Mouse (Mus musculus) spleen, postnatal 10 days (tissue): ENCODE results near the gene C4bp.
"Not testable (repeated sequence)": the region's sequence is repeated elsewhere in the genome, so short reads cannot be mapped to it uniquely, and the experiment has no call there.

Experiments used
- DNase-seq, 2 experiments: peaks; one replicate each; pipeline ENCODE4 v3.0.0; 2021 to 2022; ENCODE audit warnings: low spot score in 2 of 2

Gene C4bp

GRCm38 (mm10) chr1:130661454-130661853, at the start of gene C4bp:
Gene C4bp (minus strand): TSS chr1:130661632.
- DNase-seq: no peak

- DNase-seq: no peak
Measured at GRCm38 (mm10) chr1:130710283-130711080, 49.0 kb upstream of the C4bp start.

DNA sequence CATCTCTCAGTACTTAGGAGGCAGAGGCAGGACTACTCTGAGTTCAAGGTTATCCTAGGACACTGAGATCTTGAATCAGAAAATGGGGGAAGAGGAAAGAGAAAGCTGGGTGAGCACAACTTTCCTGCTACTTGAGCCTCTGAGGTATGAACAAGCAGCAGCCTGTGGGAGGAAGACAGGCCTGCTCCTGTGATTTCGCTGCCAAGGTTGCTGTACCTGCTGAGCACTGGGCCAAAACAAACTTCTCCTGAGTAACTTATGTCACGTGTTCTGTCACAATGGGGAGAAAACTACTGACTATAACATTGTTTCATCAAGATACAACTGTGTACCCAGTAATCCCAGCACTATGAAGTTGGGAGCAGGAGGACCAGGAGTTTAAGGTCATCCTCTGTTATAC, 42.2 kb upstream of the C4bp start:
- DNase-seq: no peak

DNA sequence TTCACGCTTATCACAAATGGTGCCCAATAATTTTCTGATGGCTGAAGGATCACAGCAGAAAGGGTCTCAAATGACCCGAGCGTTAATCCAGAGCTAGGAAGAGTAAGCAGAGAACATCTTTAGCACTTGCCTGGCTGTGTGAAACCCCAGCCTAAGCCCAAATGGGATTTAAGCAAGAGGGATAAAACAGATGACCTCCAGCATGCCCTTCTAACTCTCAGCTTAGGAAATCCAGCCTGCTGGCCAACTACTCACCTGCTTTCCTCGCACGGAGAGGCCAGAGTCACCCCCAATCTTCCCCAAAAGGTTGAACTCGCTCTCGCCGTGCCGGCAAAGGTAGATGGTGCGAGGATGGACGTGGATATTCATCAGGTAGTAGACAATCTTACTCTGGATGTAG, 40.5 kb upstream of the C4bp start:
- DNase-seq: no peak

- DNase-seq: no peak
Measured at GRCm38 (mm10) chr1:130699937-130700633, 38.7 kb upstream of the C4bp start.

DNA sequence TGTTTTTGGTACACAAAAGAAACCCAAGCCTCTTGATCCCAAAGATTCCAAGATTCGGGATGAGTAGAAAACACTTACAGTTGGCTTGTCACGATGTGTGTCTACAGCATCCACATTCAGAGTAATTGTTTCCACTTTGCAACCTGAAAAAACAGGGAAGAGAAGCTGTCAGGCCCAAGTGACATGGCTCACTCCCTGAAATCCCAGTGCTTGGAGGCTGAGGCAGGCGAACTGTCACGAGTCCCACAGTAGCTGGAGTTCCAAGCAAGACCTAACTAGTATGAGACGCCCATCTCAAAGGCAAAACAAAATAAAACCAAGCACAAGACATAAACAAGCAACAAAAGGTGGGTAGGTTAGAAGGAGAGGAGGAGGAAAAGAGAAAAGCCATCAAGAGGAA, 37.2 kb upstream of the C4bp start:
- no peak for DNase-seq

DNA sequence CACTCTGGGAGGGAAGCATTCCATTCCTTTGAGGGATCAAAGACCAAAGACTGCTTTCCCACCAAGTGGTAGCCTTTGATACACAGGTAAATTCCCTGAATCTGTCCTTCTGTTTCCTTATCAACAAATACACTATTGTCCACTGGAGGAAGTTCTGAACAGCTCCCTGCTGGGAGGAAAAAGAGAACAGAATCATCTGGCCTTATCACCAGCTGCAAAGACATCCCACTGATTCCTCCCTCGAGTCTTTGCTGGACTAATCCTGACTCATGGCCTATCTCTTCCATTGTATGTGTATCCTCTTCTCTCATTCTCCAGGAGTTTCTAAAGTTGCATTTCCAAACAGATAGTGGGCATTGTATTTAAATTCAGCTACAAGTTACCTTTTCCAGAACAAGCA, 22.5 kb upstream of the C4bp start:
- DNase-seq: no peak

GRCm38 (mm10) chr1:130681656-130682413, 20.4 kb upstream of the C4bp start:
- no peak for DNase-seq

- DNase-seq: no peak
Measured at GRCm38 (mm10) chr1:130681075-130681474, 19.6 kb upstream of the C4bp start.

DNA sequence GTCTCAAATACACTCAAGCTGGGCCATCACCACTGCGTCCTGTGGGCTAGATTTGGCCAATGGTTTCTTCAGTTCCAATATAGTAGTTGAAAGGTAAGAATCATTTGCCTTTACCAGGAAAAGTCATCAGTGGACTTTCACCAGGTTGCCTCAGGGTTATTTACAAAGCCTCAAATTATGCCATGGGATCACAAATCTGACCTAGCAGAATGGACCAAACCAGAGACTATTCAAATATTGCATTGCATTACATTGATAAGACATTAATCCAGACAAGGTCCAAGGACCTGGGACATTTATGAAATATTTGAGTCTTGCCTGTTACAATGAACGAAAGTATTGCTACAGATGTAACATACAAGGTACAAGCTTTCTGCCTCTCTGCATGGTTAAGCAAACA, 17.1 kb upstream of the C4bp start:
- no peak for DNase-seq

- not testable (repeated sequence) for DNase-seq
Measured at GRCm38 (mm10) chr1:130663576-130663975, 2.1 kb upstream of the C4bp start.

DNA sequence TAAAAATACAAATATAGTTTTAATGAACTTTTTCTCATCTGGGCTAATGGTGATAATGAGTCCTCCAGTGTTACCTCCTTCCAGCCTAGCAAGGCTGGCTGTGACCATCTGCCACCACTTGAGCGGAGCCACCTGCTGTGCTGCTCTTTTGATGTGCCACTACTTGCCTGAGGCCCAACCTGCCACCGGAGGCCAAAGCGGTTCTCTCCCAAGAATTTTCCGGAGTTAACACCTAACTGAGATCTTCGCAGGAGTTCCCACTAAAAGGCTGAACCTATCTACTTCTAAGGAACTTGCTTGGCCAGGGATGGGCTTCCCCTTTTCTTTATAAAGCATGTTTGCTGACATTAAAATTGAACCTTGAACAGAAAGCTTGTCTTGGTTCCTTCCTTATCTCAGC, 1.8 kb downstream of the C4bp start:
- not testable (repeated sequence) for DNase-seq

GRCm38 (mm10) chr1:130644103-130644502, 17.3 kb downstream of the C4bp start:
- no peak for DNase-seq

GRCm38 (mm10) chr1:130640967-130641366, 20.5 kb downstream of the C4bp start:
- no peak for DNase-seq

GRCm38 (mm10) chr1:130633761-130634410, 27.5 kb downstream of the C4bp start:
- DNase-seq: peak; percentile 67 to 85

- DNase-seq: peak in 1 of 2 experiments; percentile 29
Measured at GRCm38 (mm10) chr1:130633316-130633715, 28.1 kb downstream of the C4bp start.

DNA sequence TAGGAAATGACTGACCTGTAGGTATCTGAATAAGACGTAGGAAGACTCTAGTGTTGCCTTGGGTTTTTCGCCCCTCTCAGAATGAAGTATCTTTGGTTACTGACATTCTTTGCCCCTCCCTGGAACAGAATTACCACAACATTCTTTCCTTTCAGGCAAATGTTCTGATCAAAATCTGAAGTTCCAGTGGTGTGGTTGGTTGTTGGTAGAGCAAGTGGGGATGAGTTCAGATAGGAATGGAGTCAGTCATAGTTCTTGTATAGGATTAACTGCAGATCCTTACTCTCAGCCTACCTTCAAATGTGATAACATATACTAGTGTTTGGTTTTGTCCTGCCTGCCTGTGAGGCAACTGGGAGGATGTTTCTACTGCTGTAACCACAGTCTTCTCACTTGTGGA, 31.9 kb downstream of the C4bp start, which contains the start of gene Zp3r:
Gene Zp3r, minus strand, starts transcription at position 101 of the 400 bp plus-strand sequence.
- no peak for DNase-seq

GRCm38 (mm10) chr1:130596291-130596690, 65.1 kb downstream of the C4bp start:
- DNase-seq: peak in 1 of 2 experiments; percentile 16

DNA sequence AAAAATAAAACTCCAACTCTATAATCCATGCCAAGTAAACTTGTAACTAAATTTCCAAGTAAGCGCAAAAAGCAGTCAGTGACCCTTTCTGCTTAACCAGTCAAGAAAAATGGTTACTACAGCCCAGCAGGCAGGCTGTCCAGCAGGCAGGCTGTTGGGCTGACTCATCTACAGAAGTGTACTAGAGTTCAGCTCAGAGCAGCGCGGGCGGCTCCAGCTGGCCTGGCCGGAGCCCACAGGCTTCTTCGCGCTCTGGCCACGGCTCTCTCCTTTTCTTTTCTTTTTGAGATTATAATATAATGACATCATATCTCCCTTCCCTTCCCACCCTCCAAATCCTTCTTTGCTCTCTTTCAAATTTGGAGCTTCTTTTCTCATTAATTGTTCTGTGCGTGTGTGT, 72.8 kb downstream of the C4bp start:
- no peak for DNase-seq
